Mouse (Mus musculus) erythroid progenitor cell, adult 5-6 weeks (primary cell): ENCODE measurements around the gene Hoxa6. TPM values are rescaled to one million over a fixed set of nuclear protein-coding genes. Genes with fewer than 3 reads are reported as not detected.

Experiments used
- ATAC-seq: replicated peaks from 2 replicates; pipeline ENCODE4 v1.8.0; 2016; ENCODE audit warnings: moderate number of reproducible peaks, mild to moderate bottlenecking, moderate TSS enrichment, inconsistent platforms; ENCODE audit not compliant: poor library complexity, low FRiP score, severe bottlenecking
- total RNA-seq, 2 experiments: library from RNA; stranded (forward) in 1 of 2; stranded (reverse) in 1 of 2; fragments of 150-400 nt in 1 of 2; fragments of 186-747, 209-891 nt in 1 of 2; gene quantifications; 2 replicates each; pipeline versions ENCODE4 v1.2.3 to v1.2.4; 2015 to 2017; ENCODE audit warnings: low replicate concordance in 2 of 2

The Hoxa6 gene
- total RNA-seq, 2 experiments from 2014 or later, result not detected

GRCm38 (mm10) chr6:52217895-52218642, 9.5 kb upstream of the Hoxa6 start:
- no peak for ATAC-seq

- no peak for ATAC-seq
Observed at GRCm38 (mm10) chr6:52217459-52217768, 8.9 kb upstream of the Hoxa6 start.

DNA sequence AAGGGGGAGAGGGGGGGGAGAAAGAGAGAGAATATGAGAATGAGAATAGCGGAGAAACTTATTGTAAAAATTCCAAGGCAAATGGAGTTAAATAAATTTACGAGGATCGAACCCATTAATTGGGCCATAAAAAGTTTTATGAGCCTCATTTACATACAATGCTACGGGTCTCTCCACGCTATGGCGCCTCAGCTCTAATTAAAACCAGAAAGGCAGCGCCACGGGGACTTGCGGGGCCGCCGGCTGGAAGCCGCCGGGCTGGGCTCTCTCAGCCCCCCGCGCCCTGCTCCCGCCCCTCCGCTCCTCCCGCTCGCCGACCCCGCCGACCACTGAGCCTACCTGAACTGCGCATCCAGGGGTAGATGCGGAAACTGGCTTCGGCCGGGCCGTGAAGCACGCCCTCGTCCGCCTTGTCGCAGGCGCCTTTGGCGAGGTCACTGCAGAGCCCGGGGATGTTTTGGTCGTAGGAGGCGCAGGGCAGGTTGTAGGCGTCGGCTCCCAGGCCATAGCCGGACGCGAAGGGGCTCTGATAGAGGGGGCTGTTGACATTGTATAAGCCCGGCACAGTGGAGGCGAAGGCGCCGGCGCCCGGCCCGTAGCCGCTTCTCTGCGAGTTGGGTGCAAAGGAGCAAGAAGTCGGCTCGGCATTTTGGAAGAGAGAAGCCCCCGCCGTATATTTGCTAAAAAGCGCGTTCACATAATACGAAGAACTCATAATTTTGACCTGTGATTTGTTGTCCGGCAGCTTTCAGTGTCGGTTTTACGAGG, 8.4 kb upstream of the Hoxa6 start:
- no peak for ATAC-seq

DNA sequence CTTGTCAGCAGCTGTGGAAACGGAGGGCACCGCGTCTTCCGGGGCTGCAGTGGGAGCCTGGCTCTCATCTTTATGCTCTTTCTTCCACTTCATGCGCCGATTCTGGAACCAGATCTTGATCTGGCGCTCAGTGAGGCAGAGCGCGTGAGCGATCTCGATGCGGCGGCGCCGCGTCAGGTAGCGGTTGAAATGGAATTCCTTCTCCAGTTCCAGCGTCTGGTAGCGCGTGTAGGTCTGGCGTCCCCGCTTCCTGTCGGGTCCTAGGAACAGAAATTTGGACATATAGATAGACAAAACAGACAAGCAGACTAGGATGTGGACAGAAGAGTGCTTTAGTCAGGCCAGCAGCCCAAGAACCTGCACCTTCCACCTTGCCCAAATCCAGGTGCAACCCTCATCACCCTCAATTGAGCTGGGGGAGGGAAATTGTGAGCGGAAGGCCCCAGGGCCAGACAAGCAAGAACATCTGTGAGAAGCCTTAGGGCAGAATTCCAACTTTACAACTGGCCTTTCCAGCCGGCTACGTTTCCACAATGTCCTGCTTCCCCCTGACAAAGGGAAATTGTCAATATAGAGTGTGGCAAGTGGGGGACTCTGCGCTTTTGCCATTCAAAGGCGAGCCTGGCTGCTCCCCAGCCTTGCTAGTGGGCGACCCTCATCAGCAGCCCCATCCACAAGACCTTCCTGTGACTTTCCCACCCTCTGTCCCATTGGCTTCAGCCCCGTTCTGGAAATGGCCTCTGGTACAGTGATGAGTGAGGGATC, 7.4 kb upstream of the Hoxa6 start:
- no peak for ATAC-seq

DNA sequence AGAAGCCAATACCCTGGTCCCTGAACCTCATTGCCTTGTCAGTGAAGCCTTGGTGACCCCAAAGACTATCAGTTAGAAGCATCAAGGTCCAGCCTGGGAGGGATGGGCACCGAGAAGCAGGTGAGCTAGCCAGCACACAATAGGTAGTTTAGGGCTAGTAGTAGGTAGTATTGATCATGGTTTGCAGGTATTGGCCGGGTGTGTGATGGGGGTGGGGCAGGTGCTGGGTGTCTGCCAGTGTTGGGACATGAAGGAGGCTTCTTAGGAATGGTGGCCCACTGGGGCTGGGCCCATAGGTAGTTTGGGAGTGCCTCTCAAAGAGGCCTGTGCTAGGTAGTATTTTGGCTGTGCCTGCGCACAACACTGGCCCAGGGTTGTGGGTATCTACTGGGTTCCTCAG, 6.5 kb upstream of the Hoxa6 start:
- no peak for ATAC-seq

DNA sequence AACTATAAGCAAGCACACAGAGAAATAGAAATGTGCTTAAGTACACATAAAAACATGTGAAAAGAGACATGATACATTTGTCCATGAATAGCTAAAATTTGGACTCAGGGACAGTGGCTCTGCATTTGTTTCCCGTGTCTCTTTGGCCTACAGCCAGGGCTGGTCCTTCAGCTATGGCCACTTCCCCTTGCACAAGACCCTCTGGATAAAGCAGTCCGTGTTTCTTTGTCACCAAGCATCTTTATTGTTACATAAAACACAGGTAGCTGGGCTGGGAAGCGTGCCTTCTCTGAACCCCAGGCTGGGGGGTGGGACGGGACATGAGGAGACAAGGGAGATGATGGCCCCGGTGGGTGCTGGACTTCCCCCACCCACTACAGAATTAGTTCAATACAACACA, 5.7 kb upstream of the Hoxa6 start:
- no peak for ATAC-seq

DNA sequence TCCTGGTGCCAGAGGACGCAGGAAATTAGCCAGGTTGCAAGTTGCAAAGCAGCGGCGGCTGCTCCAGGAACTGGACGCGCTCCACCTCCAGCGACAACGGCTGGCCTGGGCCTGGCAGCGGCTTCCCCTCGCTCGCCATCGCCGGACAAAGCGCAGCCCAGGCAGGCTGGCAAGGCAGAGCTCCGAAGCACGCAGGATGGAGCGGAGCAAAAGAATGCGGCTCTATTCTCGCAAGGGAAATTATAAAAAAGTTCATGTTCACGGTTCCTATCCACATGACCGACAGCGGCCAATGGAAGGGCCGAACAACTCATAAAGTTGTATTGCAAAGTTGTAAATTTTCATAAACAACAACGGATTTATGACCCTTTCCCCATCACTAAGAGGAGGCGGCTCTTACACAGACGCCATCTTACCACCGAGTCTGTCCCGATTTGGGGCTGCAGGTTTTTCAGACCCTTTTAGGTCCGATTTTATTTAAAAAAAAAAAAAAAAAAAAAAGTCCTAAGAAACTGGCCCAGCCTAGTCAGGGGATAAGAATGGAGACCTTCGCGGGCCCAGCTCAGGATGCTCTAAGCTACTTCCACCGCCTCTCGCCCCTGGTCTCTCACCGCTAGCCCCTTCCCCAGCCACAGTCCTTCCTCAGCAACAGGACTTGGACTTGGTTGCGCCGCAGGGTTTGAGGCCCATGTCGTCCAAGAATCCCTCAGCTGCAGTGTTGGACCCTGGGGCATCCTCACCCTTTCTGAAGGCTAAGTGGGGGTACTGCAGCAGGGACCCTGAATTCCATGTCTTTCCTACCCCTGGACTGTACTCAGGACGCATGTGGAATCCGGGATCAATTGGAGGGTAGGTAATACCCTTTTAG, 4.8 kb upstream of the Hoxa6 start, which contains the start of the genes Hoxa3 and Gm28308:
Gene Hoxa3 (minus strand): TSS at position 218 of the 868 bp plus-strand sequence.
Gene Gm28308 (minus strand): TSS at position 221 of the 868 bp plus-strand sequence.
- no peak for ATAC-seq

- ATAC-seq, result no peak
Observed at GRCm38 (mm10) chr6:52212556-52213118, 4.1 kb upstream of the Hoxa6 start.

GRCm38 (mm10) chr6:52211961-52212360, 3.4 kb upstream of the Hoxa6 start:
- no peak for ATAC-seq

- no peak for ATAC-seq
Observed at GRCm38 (mm10) chr6:52211170-52211935, 2.8 kb upstream of the Hoxa6 start.

DNA sequence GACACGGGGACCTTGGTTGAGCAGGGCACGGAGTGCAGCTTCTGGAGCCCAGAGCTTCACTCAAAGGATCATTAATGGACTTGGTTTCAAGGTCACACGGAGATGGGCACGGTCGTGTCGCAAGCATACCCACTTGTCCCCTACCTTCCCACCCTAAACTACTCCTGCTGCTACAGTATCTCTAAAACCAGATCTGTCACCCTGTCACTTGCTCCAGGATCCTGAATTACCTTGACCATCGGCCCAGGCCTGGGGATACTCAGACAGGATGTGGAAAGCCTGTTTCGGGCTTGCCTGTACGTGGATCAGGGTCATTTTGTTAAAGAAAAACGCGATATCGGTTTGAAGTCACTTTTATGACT, 1.1 kb upstream of the Hoxa6 start:
- ATAC-seq, result no peak

DNA sequence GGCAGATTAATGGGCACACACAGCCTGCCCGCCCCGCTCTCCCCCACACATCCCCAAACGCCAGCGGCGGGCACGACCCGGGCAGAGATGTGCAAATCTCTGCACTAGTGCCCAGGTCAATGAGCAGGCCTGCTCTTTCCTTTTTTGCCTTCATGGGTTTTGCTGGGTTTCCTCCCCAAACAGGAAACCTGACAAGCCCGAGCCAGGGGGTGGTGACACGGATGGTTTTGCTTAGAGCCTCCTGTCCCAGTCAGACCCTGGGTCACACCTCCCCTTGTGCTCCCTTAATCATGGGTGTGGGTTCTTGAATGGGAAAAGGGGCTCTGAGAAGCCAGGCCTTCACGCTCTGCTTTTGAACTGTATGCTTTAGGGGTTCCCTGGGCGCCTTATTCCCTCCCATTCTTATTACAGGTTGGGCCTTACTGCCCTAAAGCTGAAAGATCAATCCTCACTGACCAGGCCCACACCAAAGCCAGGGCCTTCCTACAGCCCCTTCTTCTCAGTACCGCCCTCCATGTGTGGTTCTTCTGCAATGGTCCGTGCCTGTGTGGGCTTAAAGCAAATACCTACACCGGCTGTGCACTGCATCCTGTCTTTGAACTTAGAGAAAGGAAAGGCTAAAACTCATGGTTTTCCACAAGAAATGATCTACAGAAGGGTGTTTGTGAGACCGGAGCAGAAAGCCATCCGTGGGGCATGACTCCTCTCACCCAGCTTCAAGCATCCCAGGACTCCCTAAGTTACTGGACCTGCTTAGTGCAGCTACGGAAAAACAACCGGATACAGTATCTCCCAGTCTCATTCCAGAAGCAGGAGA, 554 bp upstream of the Hoxa6 start:
- no peak for ATAC-seq

DNA sequence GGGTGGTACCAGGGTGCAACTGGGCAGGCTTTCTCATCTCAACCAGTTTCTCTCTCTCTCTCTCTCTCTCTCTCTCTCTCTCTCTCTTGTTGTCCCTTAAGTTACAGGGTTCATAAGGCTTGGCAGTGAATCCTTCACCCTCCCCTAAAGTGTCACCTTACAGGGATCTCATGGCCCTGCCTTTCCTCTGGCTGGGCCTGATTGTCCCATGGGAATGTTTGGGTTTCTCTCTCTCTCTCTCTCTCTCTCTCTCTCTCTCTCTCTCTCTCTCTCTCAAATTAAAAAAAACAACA, 892 bp downstream of the Hoxa6 start:
- ATAC-seq, result no peak

GRCm38 (mm10) chr6:52206882-52207683, 1.4 kb downstream of the Hoxa6 start:
- no peak for ATAC-seq

- no peak for ATAC-seq
Observed at GRCm38 (mm10) chr6:52205638-52206621, 2.6 kb downstream of the Hoxa6 start.

GRCm38 (mm10) chr6:52205221-52205620, 3.3 kb downstream of the Hoxa6 start:
- no peak for ATAC-seq
